7 mouse cellular contexts compared by ENCODE assay signal in genomic region chr13:95805469-95806166, GRCm38 (mm10).
DNase-seq lines count a peak whose midpoint lies in the region; ATAC-seq and TF ChIP-seq lines count a peak whose summit lies in the region.

No protein-coding gene starts in this region.

- no peak for TF ChIP-seq CTCF in stomach, postnatal 0 days (IDR thresholded peaks at IDR 0.05; ENCODE audit: low read depth)

- H3K4me2 ChIP-seq in liver, embryonic 12.5 days = peak overlapping the region; percentile 34
- no peak overlapping the region for H3K4me2 ChIP-seq in stomach, postnatal 0 days (replicated peaks; ENCODE audit: low read depth)

- 51% methylated on average over 13 of the region's 13 CpGs for WGBS in liver, embryonic 12.5 days (ENCODE audit: insufficient replicate concordance)
- 42% methylated on average over 13 of the region's 13 CpGs for WGBS in stomach, postnatal 0 days

- H3K36me3 ChIP-seq in liver, embryonic 12.5 days = no peaks in the 10 kb centered on the region
- H3K36me3 ChIP-seq in stomach, postnatal 0 days (ENCODE audit: control insufficient read depth, insufficient read depth, low read length) = no peaks in the 10 kb centered on the region

- H3K9me3 ChIP-seq in liver, embryonic 12.5 days (replicated peaks) = no peaks in the 10 kb centered on the region
- H3K9me3 ChIP-seq in stomach, postnatal 0 days (ENCODE audit: control insufficient read depth, low read length) = no peaks in the 10 kb centered on the region

- peak; percentile 67 for ATAC-seq in liver, embryonic 12.5 days
- ATAC-seq in stomach, postnatal 0 days (ENCODE audit: low FRiP score, low TSS enrichment) = peak; percentile 49; the same call in 1 of the 2 replicates

- DNase-seq in WW6 (ENCODE audit: low read depth, low spot score) = peak; percentile 18
- DNase-seq in adrenal gland, postnatal 10 days = peak; percentile 86
- DNase-seq in heart, postnatal 10 days = peak; percentile 28
- peak; percentile 38 for DNase-seq in stomach, postnatal 0 days (ENCODE audit: low spot score)
- no peak for DNase-seq in layer of hippocampus, postnatal 36 days
- no peak for DNase-seq in right cerebral cortex, adult 18-20 months

- H3K4me1 ChIP-seq in liver, embryonic 12.5 days = peaks cover 37% of the 10 kb centered on the region
- no peaks in the 10 kb centered on the region for H3K4me1 ChIP-seq in stomach, postnatal 0 days (replicated peaks; ENCODE audit: control insufficient read depth, insufficient read depth)

- no peaks in the 10 kb centered on the region for H3K27me3 ChIP-seq in liver, embryonic 12.5 days (replicated peaks)
- H3K27me3 ChIP-seq in stomach, postnatal 0 days (ENCODE audit: control insufficient read depth, insufficient read depth, low read length) = no peaks in the 10 kb centered on the region

- no peak overlapping the region for H3K9ac ChIP-seq in liver, embryonic 12.5 days
- H3K9ac ChIP-seq in stomach, postnatal 0 days (ENCODE audit: low read length) = no peak overlapping the region

- H3K27ac ChIP-seq in liver, embryonic 12.5 days = no peak overlapping the region
- H3K27ac ChIP-seq in stomach, postnatal 0 days (replicated peaks) = no peak overlapping the region

- no peak overlapping the region for H3K4me3 ChIP-seq in liver, embryonic 12.5 days
- no peak overlapping the region for H3K4me3 ChIP-seq in stomach, postnatal 0 days (ENCODE audit: low read depth, low read length)

- TF ChIP-seq EP300 in stomach, postnatal 0 days (optimal IDR thresholded peaks at IDR 0.05) = no peak

- intact Hi-C loops in heart, postnatal 10 days (cut with DNase I) = no loop called here

Comparison
In these comparisons a context has a peak if more than half of its experiments do, and no peak if none do; other contexts are left out.
1. DNase-seq: peak in WW6 (single experiment), adrenal gland, postnatal 10 days (single experiment), heart, postnatal 10 days (2 of 2) and stomach, postnatal 0 days (single experiment); none in layer of hippocampus, postnatal 36 days (0 of 2) and right cerebral cortex, adult 18-20 months (single experiment).